Mouse (Mus musculus): ENCODE measurements at regions not wholly inside any gene's neighbourhood (a gene's known extent, or its start where the extent isn't known, plus 50 kb on each side); places are given as distances from the start of the nearest gene placed in this dataset.

DNA sequence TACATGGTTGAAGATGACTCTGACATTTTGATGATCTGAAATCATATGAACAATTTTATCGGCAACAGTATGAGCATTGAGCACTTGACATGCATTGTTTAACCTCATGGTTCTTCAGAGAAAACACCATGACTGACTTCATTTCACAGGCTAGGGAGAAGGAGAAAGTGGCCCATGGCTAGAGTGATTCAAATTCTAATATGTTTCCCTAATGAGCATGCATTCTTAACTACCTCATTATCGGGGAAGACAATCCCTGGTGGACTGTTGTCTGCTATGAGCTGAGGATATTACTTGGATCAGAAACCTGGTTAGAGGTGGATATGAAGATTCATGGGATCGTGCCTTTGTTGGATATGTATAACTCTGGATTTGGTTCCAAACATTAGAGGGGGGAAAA, 240.9 kb downstream of the Arl4a start:
- ATAC-seq (ENCODE audit: insufficient read depth) (no peak), DNase-seq (ENCODE audit: low read depth in 3 of 3, low spot score in 3 of 3) (no peak)
- Histone ChIP-seq H3K27me3 (ENCODE audit: control insufficient read depth, insufficient read depth, low read length) (no peaks in the 10 kb centered on the region), H3K36me3 (replicated peaks; ENCODE audit: control insufficient read depth, insufficient read depth, low read depth) (no peaks in the 10 kb centered on the region), H3K27ac (no peak overlapping the region), H3K4me3 (ENCODE audit: insufficient read depth in 1 of 2, low read depth in 2 of 2, low read length in 2 of 2) (no peak overlapping the region), H3K4me2 (ENCODE audit: low read depth) (no peak overlapping the region), H3K9ac (replicated peaks) (no peak overlapping the region), H3K4me1 (replicated peaks; ENCODE audit: control insufficient read depth in 2 of 2, insufficient read depth in 2 of 2, low read length in 1 of 2) (no peaks in the 10 kb centered on the region), H3K9me3 (ENCODE audit: control insufficient read depth, low read length) (no peaks in the 10 kb centered on the region)
- TF ChIP-seq CTCF (IDR thresholded peaks at IDR 0.05; ENCODE audit: low read depth) (no peak), EP300 (IDR thresholded peaks at IDR 0.05; ENCODE audit: low read depth) (no peak)
- 70% methylated on average over 3 of the region's 3 CpGs for WGBS (ENCODE audit: insufficient replicate concordance)

DNA sequence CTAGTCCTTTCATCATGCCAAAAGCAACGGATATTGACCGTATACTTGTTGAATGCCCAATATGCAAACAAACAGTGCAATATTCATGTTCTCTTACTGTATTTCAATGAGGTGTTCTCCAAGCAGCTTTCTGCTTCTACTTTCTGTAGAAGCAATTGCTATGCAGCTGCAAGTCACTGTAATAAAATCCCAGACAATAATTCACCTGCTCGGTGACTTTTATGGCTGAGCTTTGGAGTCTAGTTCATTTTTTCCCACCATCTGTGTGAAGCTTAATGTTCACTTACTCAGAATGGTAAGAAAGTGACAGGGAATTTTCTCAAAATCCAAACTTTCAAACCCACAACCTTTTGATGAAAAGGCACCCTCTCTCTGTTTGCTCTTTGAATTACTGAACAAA, 252.8 kb downstream of the Arl4a start:
- Histone ChIP-seq H3K9ac (replicated peaks) (no peak overlapping the region), H3K4me3 (ENCODE audit: insufficient read depth in 1 of 2, low read depth in 2 of 2, low read length in 2 of 2) (no peak overlapping the region), H3K27ac (no peak overlapping the region), H3K4me1 (replicated peaks; ENCODE audit: control insufficient read depth in 2 of 2, insufficient read depth in 2 of 2, low read length in 1 of 2) (no peaks in the 10 kb centered on the region), H3K27me3 (ENCODE audit: control insufficient read depth, insufficient read depth, low read length) (no peaks in the 10 kb centered on the region), H3K36me3 (replicated peaks; ENCODE audit: control insufficient read depth, insufficient read depth, low read depth) (no peaks in the 10 kb centered on the region), H3K4me2 (ENCODE audit: low read depth) (no peak overlapping the region), H3K9me3 (ENCODE audit: control insufficient read depth, low read length) (no peaks in the 10 kb centered on the region)
- ATAC-seq (ENCODE audit: insufficient read depth) (no peak), DNase-seq (ENCODE audit: low read depth in 3 of 3, low spot score in 3 of 3) (no peak)
- TF ChIP-seq EP300 (IDR thresholded peaks at IDR 0.05; ENCODE audit: low read depth) (no peak), CTCF (IDR thresholded peaks at IDR 0.05; ENCODE audit: low read depth) (no peak)
- WGBS (ENCODE audit: insufficient replicate concordance) = 75% methylated on average over 3 of the region's 3 CpGs

DNA sequence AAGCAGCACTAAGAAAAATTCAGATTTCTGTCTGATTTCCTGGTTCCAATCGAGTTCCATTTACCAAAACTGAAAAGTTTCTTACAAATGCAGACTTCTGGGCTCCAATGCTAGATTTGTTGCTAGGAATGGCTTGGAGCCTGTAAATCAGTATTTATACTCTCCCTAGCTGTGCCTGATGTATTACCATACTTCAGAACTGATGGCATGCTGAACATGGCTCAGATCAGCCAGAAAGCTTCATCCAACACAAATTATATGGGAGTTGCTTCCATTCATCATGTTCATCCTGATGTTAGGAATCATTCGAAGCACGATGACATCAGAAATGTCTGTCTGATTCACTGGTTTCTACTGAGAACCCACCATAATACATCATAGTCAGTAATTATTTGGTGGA, 253.3 kb downstream of the Arl4a start:
- Histone ChIP-seq H3K4me1 (replicated peaks; ENCODE audit: control insufficient read depth in 2 of 2, insufficient read depth in 2 of 2, low read length in 1 of 2) (no peaks in the 10 kb centered on the region), H3K27me3 (ENCODE audit: control insufficient read depth, insufficient read depth, low read length) (no peaks in the 10 kb centered on the region), H3K27ac (no peak overlapping the region), H3K9ac (replicated peaks) (no peak overlapping the region), H3K9me3 (ENCODE audit: control insufficient read depth, low read length) (no peaks in the 10 kb centered on the region), H3K4me3 (ENCODE audit: insufficient read depth in 1 of 2, low read depth in 2 of 2, low read length in 2 of 2) (no peak overlapping the region), H3K36me3 (replicated peaks; ENCODE audit: control insufficient read depth, insufficient read depth, low read depth) (no peaks in the 10 kb centered on the region), H3K4me2 (ENCODE audit: low read depth) (no peak overlapping the region)
- ATAC-seq (ENCODE audit: insufficient read depth) (no peak), DNase-seq (ENCODE audit: low read depth in 3 of 3, low spot score in 3 of 3) (no peak)
- 63% methylated on average over 3 of the region's 3 CpGs for WGBS (ENCODE audit: insufficient replicate concordance)
- no peak for TF ChIP-seq EP300 (IDR thresholded peaks at IDR 0.05; ENCODE audit: low read depth)
- no peak for TF ChIP-seq CTCF (IDR thresholded peaks at IDR 0.05; ENCODE audit: low read depth)

DNA sequence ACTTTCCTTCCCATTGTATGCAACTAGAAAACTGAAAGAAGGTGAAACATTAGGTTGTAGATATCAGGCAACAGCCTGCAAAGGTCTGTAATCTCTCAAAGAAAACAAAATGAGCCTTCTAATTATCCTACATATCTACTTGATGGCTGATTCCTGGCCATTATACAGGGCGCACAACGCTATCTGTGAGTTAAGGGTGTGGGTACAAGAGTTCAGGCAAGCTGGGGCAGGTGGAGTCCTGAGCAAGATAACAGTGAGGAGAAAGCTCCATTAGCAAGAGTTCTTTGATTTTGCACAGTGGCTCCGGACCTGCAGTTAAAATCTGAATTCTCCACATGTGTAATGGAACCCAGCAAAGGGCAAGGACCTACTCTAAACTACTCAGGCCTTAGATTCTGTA, 261.7 kb downstream of the Arl4a start:
- 60% methylated on average over 3 of the region's 3 CpGs for WGBS (ENCODE audit: insufficient replicate concordance)
- H3K9me3 ChIP-seq (ENCODE audit: control insufficient read depth, low read length) = no peaks in the 10 kb centered on the region
- no peak for DNase-seq (ENCODE audit: low read depth in 3 of 3, low spot score in 3 of 3)
- no peak overlapping the region for H3K9ac ChIP-seq (replicated peaks)
- no peak for ATAC-seq (ENCODE audit: insufficient read depth)
- no peaks in the 10 kb centered on the region for H3K27me3 ChIP-seq (ENCODE audit: control insufficient read depth, insufficient read depth, low read length)
- H3K4me2 ChIP-seq (ENCODE audit: low read depth) = no peak overlapping the region
- TF ChIP-seq EP300 (IDR thresholded peaks at IDR 0.05; ENCODE audit: low read depth) (no peak), CTCF (IDR thresholded peaks at IDR 0.05; ENCODE audit: low read depth) (no peak)
- H3K4me1 ChIP-seq (replicated peaks; ENCODE audit: control insufficient read depth in 2 of 2, insufficient read depth in 2 of 2, low read length in 1 of 2) = no peaks in the 10 kb centered on the region
- no peak overlapping the region for H3K27ac ChIP-seq
- H3K4me3 ChIP-seq (ENCODE audit: insufficient read depth in 1 of 2, low read depth in 2 of 2, low read length in 2 of 2) = no peak overlapping the region
- H3K36me3 ChIP-seq (replicated peaks; ENCODE audit: control insufficient read depth, insufficient read depth, low read depth) = no peaks in the 10 kb centered on the region

DNA sequence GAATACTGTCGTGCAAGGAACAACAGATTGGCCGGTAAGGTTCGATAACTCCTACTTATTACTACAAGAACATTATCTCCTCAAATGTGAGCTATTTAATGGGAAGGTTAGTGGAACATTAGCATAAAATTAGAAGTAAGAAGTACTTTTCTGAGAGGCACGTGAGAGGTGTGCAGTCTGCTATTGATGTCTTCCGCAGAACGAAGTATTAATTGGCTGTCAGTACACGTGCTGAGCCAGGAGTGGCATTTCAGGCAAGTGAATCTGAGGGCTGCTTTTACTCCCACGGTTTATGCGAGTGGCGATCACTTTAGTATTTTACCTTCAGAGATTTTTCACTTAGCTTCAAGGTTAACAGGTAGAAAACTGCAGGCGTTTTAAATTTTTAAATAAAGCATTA, 270.8 kb downstream of the Arl4a start:
- no peak overlapping the region for H3K4me3 ChIP-seq (ENCODE audit: insufficient read depth in 1 of 2, low read depth in 2 of 2, low read length in 2 of 2)
- TF ChIP-seq EP300 (IDR thresholded peaks at IDR 0.05; ENCODE audit: low read depth) = no peak
- TF ChIP-seq CTCF (IDR thresholded peaks at IDR 0.05; ENCODE audit: low read depth) = no peak
- no peak overlapping the region for H3K9ac ChIP-seq (replicated peaks)
- no peaks in the 10 kb centered on the region for H3K9me3 ChIP-seq (ENCODE audit: control insufficient read depth, low read length)
- no peak overlapping the region for H3K4me2 ChIP-seq (ENCODE audit: low read depth)
- no peak overlapping the region for H3K27ac ChIP-seq
- 74% methylated on average over 11 of the region's 11 CpGs for WGBS (ENCODE audit: insufficient replicate concordance)
- H3K4me1 ChIP-seq (replicated peaks; ENCODE audit: control insufficient read depth in 2 of 2, insufficient read depth in 2 of 2, low read length in 1 of 2) = no peaks in the 10 kb centered on the region
- H3K36me3 ChIP-seq (replicated peaks; ENCODE audit: control insufficient read depth, insufficient read depth, low read depth) = no peaks in the 10 kb centered on the region
- H3K27me3 ChIP-seq (ENCODE audit: control insufficient read depth, insufficient read depth, low read length) = no peaks in the 10 kb centered on the region
- DNase-seq (ENCODE audit: low read depth in 3 of 3, low spot score in 3 of 3) (no peak), ATAC-seq (ENCODE audit: insufficient read depth) (no peak)
